29 mouse cellular contexts compared by ENCODE assay signal in the genomic region with DNA sequence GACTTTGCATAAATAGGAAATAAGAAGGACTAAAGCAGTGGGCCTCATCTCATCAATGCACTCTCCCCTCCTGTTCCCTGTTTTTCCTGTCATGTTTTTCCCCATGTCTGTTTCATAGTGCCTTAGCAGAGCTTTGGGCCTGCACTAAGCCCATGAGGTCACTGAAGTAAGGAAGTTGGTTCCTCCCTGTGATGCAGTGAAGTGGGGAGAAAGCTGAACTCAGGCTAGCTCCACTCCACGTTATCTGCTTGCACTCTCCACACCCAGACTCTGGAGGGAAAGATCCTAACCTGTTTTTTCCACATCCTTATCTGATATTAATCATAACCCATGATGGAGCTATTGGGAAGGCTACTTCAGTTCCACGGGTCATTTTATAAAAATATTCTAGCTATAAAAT.
"Had no signal": no experiment of that assay in that cellular context is flagged by ENCODE, and none has a peak within 500 bp of the region (broad histone marks: within the 10 kb centered on the region; RNA-seq: fewer than 3 reads in every experiment).

No protein-coding gene starts in this region.

- H3K27ac ChIP-seq: limb, embryonic 10.5 days; limb, embryonic 12.5 days; limb, embryonic 13.5 days; limb, embryonic 15.5 days; liver, embryonic 12.5 days; liver, embryonic 13.5 days; liver, embryonic 14.5 days; liver, embryonic 15.5 days; lung, embryonic 15.5 days; macrophage; midbrain, embryonic 10.5 days; midbrain, embryonic 12.5 days; midbrain, embryonic 13.5 days; midbrain, embryonic 15.5 days had no signal

- H3K9me3 ChIP-seq: limb, embryonic 10.5 days; limb, embryonic 12.5 days; limb, embryonic 13.5 days; limb, embryonic 15.5 days; liver, embryonic 12.5 days; liver, embryonic 13.5 days; liver, embryonic 15.5 days; lung, embryonic 15.5 days; megakaryocyte, embryonic 14.5 days; midbrain, embryonic 10.5 days; midbrain, embryonic 12.5 days; midbrain, embryonic 13.5 days; midbrain, embryonic 15.5 days had no signal

- H3K4me3 ChIP-seq: limb, embryonic 10.5 days; limb, embryonic 12.5 days; limb, embryonic 13.5 days; limb, embryonic 15.5 days; liver, embryonic 12.5 days; liver, embryonic 13.5 days; liver, embryonic 15.5 days; lung, embryonic 15.5 days; megakaryocyte, embryonic 14.5 days; midbrain, embryonic 10.5 days; midbrain, embryonic 12.5 days; midbrain, embryonic 13.5 days; midbrain, embryonic 15.5 days; myocyte had no signal

- H3K9ac ChIP-seq: limb, embryonic 12.5 days; limb, embryonic 13.5 days; limb, embryonic 15.5 days; liver, embryonic 12.5 days; liver, embryonic 13.5 days; liver, embryonic 14.5 days; liver, embryonic 15.5 days; liver, postnatal 0 days; lung, embryonic 14.5 days; lung, embryonic 15.5 days; midbrain, embryonic 12.5 days; midbrain, embryonic 13.5 days; midbrain, embryonic 15.5 days had no signal

- H3K4me2 ChIP-seq: limb, embryonic 12.5 days; limb, embryonic 13.5 days; limb, embryonic 15.5 days; liver, embryonic 11.5 days; liver, embryonic 12.5 days; liver, embryonic 13.5 days; liver, embryonic 15.5 days; lung, embryonic 14.5 days; lung, embryonic 15.5 days; midbrain, embryonic 11.5 days; midbrain, embryonic 12.5 days; midbrain, embryonic 13.5 days; midbrain, embryonic 15.5 days had no signal

- DNase-seq: left cerebral cortex, postnatal 4 days; liver; liver, embryonic 13.5 days; liver, postnatal 0 days; lung, adult 18-20 months; lung, adult 2 months; lung, embryonic 14.5 days; lung, postnatal 10 days; lung, postnatal 14 days; lung, postnatal 36 days; lung, postnatal 4 days; midbrain, embryonic 14.5 days had no signal

- H3K4me1 ChIP-seq: limb, embryonic 15.5 days; liver, embryonic 12.5 days; liver, embryonic 13.5 days; liver, embryonic 15.5 days; midbrain, embryonic 12.5 days; midbrain, embryonic 13.5 days; midbrain, embryonic 15.5 days had no signal

- H3K27me3 ChIP-seq: limb, embryonic 15.5 days had no signal

- H3K36me3 ChIP-seq: limb, embryonic 10.5 days; limb, embryonic 12.5 days; limb, embryonic 13.5 days; limb, embryonic 15.5 days; liver, embryonic 12.5 days; liver, embryonic 13.5 days; liver, embryonic 15.5 days; lung, embryonic 15.5 days; midbrain, embryonic 10.5 days; midbrain, embryonic 12.5 days; midbrain, embryonic 13.5 days; midbrain, embryonic 15.5 days had no signal
